Mouse (Mus musculus) midbrain, embryonic 15.5 days (tissue): Measurements from ENCODE around the gene Dlgap1. TPM values are rescaled to one million over a fixed set of nuclear protein-coding genes. Genes with fewer than 3 reads are reported as not detected.
A peak's percentile ranks its signal among the peaks of the same experiment; 100 is the strongest.

ENCODE experiments used
- ATAC-seq: fragments of 200-750 bp; cut with Nextera tagmentation; replicated peaks from 2 replicates; pipeline ENCODE4 v1.8.0; 2017; ENCODE audit warnings: moderate TSS enrichment
- H3K27ac ChIP-seq: fragments of 300-500 bp; sonication (generic); 2 replicates; pipeline ENCODE4 v1.5.1; 2015; ENCODE audit warnings: mild to moderate bottlenecking, inconsistent platforms
- H3K27me3 ChIP-seq: fragments of 300-500 bp; sonication (generic); replicated peaks from 2 replicates; pipeline ENCODE4 v1.6.1; 2015; ENCODE audit warnings: inconsistent platforms
- H3K36me3 ChIP-seq: fragments of 300-500 bp; sonication (generic); replicated peaks from 2 replicates; pipeline ENCODE4 v1.6.1; 2015; ENCODE audit warnings: inconsistent platforms
- H3K4me1 ChIP-seq: fragments of 300-500 bp; sonication (generic); 2 replicates; pipeline ENCODE4 v1.6.1; 2015; ENCODE audit warnings: inconsistent platforms
- H3K4me2 ChIP-seq: fragments of 300-500 bp; sonication (generic); 2 replicates; pipeline ENCODE4 v1.6.1; 2015; ENCODE audit warnings: inconsistent platforms, mild to moderate bottlenecking, moderate library complexity
- H3K4me3 ChIP-seq: fragments of 300-500 bp; sonication (generic); 2 replicates; pipeline ENCODE4 v1.5.1; 2015; ENCODE audit warnings: mild to moderate bottlenecking, inconsistent platforms
- H3K9ac ChIP-seq: fragments of 300-500 bp; sonication (generic); 2 replicates; pipeline ENCODE4 v1.6.1; 2015; ENCODE audit warnings: mild to moderate bottlenecking, inconsistent platforms
- H3K9me3 ChIP-seq: fragments of 300-500 bp; sonication (generic); 2 replicates; pipeline ENCODE4 v1.6.1; 2016; ENCODE audit warnings: inconsistent platforms
- WGBS: fragments of 180-500 bp; shearing (Covaris S2); methylation state at CpG from one replicate; pipeline ENCODE4 v1.1.7; 2015; ENCODE audit warnings: mixed read lengths; 5-methylcytosine and 5-hydroxymethylcytosine counted together
- polyA plus RNA-seq: library from polyadenylated mRNA; unstranded; fragments of >200 nt; fragmentation: Nextera tagmentation; extraction: Ambion mirVana; gene quantifications from 2 replicates; pipeline ENCODE4 v1.2.1, GENCODE M21; 2015

Gene Dlgap1
- polyA plus RNA-seq: 26.5 and 28.4 TPM in 2 replicates

- WGBS: under 1% methylated on average over 88 of the region's 105 CpGs
- H3K4me3 ChIP-seq: peak within 1 kb of the TSS; percentile 74
- H3K4me2 ChIP-seq: peak within 1 kb of the TSS; percentile 56
- H3K9me3 ChIP-seq: no peaks in the 10 kb centered on the region
- H3K9ac ChIP-seq: peak within 1 kb of the TSS; percentile 76
- peak; percentile 95 for ATAC-seq
- H3K27ac ChIP-seq: peak within 1 kb of the TSS; percentile 85
- H3K27me3 ChIP-seq: 0 out of 2 replicates have a peak, but pooled peaks cover 2% of the 10 kb centered on the region
- no peaks in the 10 kb centered on the region for H3K36me3 ChIP-seq
- peaks cover 15% of the 10 kb centered on the region for H3K4me1 ChIP-seq
Measured at GRCm38 (mm10) chr17:69969021-69969815, at the start of gene Dlgap1. Gene Dlgap1, plus strand, starts transcription at chr17:69969073.

GRCm38 (mm10) chr17:69954936-69955335 is 13.9 kb upstream of the Dlgap1 start:
- no peak overlapping the region for H3K4me2 ChIP-seq
- H3K9ac ChIP-seq: no peak overlapping the region
- H3K4me1 ChIP-seq: no peaks in the 10 kb centered on the region
- H3K27me3 ChIP-seq: no peaks in the 10 kb centered on the region
- no peaks in the 10 kb centered on the region for H3K9me3 ChIP-seq
- WGBS: 80% methylated on average over 1 of the region's 1 CpGs
- H3K27ac ChIP-seq: no peak overlapping the region
- no peaks in the 10 kb centered on the region for H3K36me3 ChIP-seq
- H3K4me3 ChIP-seq: no peak overlapping the region
- no peak for ATAC-seq

GRCm38 (mm10) chr17:69969816-69970750 is 1.2 kb downstream of the Dlgap1 start:
- Histone ChIP-seq H3K27ac (peak overlapping the region; percentile 85), H3K36me3 (no peaks in the 10 kb centered on the region), H3K4me3 (peak overlapping the region; percentile 74), H3K27me3 (0 out of 2 replicates have a peak, but pooled peaks cover 2% of the 10 kb centered on the region), H3K9ac (peak overlapping the region; percentile 76), H3K9me3 (no peaks in the 10 kb centered on the region), H3K4me2 (peak overlapping the region; percentile 56), H3K4me1 (peaks cover 15% of the 10 kb centered on the region)
- ATAC-seq: peak; percentile 57
- WGBS: under 1% methylated on average over 43 of the region's 43 CpGs

- no peak for ATAC-seq
- WGBS: 90% methylated on average over 3 of the region's 3 CpGs
Measured at GRCm38 (mm10) chr17:69973081-69973480, 4.2 kb downstream of the Dlgap1 start.

GRCm38 (mm10) chr17:69973991-69974390 is 5.1 kb downstream of the Dlgap1 start:
- 0 out of 2 replicates have a peak, but pooled peaks cover 2% of the 10 kb centered on the region for H3K27me3 ChIP-seq
- H3K27ac ChIP-seq: no peak overlapping the region
- no peak for ATAC-seq
- 62% methylated on average over 6 of the region's 6 CpGs for WGBS
- no peak overlapping the region for H3K4me3 ChIP-seq
- peaks cover 12% of the 10 kb centered on the region for H3K4me1 ChIP-seq
- H3K4me2 ChIP-seq: no peak overlapping the region
- no peaks in the 10 kb centered on the region for H3K9me3 ChIP-seq
- H3K36me3 ChIP-seq: no peaks in the 10 kb centered on the region
- no peak overlapping the region for H3K9ac ChIP-seq

More at GRCm38 (mm10) chr17:69973081-69973480, 4.2 kb downstream of the Dlgap1 start:
- no peak overlapping the region for H3K27ac ChIP-seq
- H3K4me2 ChIP-seq: no peak overlapping the region
- 0 out of 2 replicates have a peak, but pooled peaks cover 2% of the 10 kb centered on the region for H3K27me3 ChIP-seq
- H3K9me3 ChIP-seq: no peaks in the 10 kb centered on the region
- H3K4me3 ChIP-seq: no peak overlapping the region
- no peaks in the 10 kb centered on the region for H3K36me3 ChIP-seq
- peaks cover 15% of the 10 kb centered on the region for H3K4me1 ChIP-seq
- H3K9ac ChIP-seq: no peak overlapping the region

GRCm38 (mm10) chr17:69982236-69982923 is 13.5 kb downstream of the Dlgap1 start:
- Histone ChIP-seq H3K9ac (no peak overlapping the region), H3K9me3 (no peaks in the 10 kb centered on the region), H3K27me3 (no peaks in the 10 kb centered on the region), H3K27ac (no peak overlapping the region), H3K36me3 (no peaks in the 10 kb centered on the region), H3K4me3 (no peak overlapping the region), H3K4me2 (no peak overlapping the region), H3K4me1 (no peaks in the 10 kb centered on the region)
- WGBS: 68% methylated on average over 6 of the region's 6 CpGs
- no peak for ATAC-seq

- H3K4me1 ChIP-seq: no peaks in the 10 kb centered on the region
- H3K27me3 ChIP-seq: no peaks in the 10 kb centered on the region
- H3K4me3 ChIP-seq: no peak overlapping the region
- no peak overlapping the region for H3K9ac ChIP-seq
- WGBS: 86% methylated on average over 2 of the region's 2 CpGs
- H3K9me3 ChIP-seq: no peaks in the 10 kb centered on the region
- ATAC-seq: no peak
- no peak overlapping the region for H3K27ac ChIP-seq
- no peaks in the 10 kb centered on the region for H3K36me3 ChIP-seq
- no peak overlapping the region for H3K4me2 ChIP-seq
Measured at GRCm38 (mm10) chr17:69996406-69996805, 27.5 kb downstream of the Dlgap1 start.

GRCm38 (mm10) chr17:70002026-70002425 is 33.2 kb downstream of the Dlgap1 start:
- H3K9me3 ChIP-seq: no peaks in the 10 kb centered on the region
- WGBS: 83% methylated on average over 3 of the region's 3 CpGs
- no peak for ATAC-seq
- H3K4me2 ChIP-seq: no peak overlapping the region
- H3K36me3 ChIP-seq: no peaks in the 10 kb centered on the region
- no peak overlapping the region for H3K9ac ChIP-seq
- H3K4me1 ChIP-seq: no peaks in the 10 kb centered on the region
- H3K4me3 ChIP-seq: no peak overlapping the region
- H3K27me3 ChIP-seq: no peaks in the 10 kb centered on the region
- no peak overlapping the region for H3K27ac ChIP-seq

- no peak for ATAC-seq
- Histone ChIP-seq H3K9me3 (no peaks in the 10 kb centered on the region), H3K4me3 (no peak overlapping the region), H3K27me3 (no peaks in the 10 kb centered on the region), H3K4me1 (no peaks in the 10 kb centered on the region), H3K36me3 (no peaks in the 10 kb centered on the region), H3K4me2 (no peak overlapping the region), H3K27ac (no peak overlapping the region), H3K9ac (no peak overlapping the region)
- 71% methylated on average over 6 of the region's 6 CpGs for WGBS
Measured at GRCm38 (mm10) chr17:70004628-70005027, 35.8 kb downstream of the Dlgap1 start.

- WGBS: 88% methylated on average over 5 of the region's 5 CpGs
- no peaks in the 10 kb centered on the region for H3K36me3 ChIP-seq
- ATAC-seq: no peak
Measured at GRCm38 (mm10) chr17:70007607-70008006, 38.7 kb downstream of the Dlgap1 start.

GRCm38 (mm10) chr17:70016511-70016910 is 47.6 kb downstream of the Dlgap1 start:
- Histone ChIP-seq H3K27me3 (no peaks in the 10 kb centered on the region), H3K27ac (no peak overlapping the region), H3K9ac (no peak overlapping the region), H3K4me1 (no peaks in the 10 kb centered on the region), H3K36me3 (no peaks in the 10 kb centered on the region), H3K4me2 (no peak overlapping the region), H3K9me3 (no peaks in the 10 kb centered on the region), H3K4me3 (no peak overlapping the region)
- ATAC-seq: no peak
- 67% methylated on average over 7 of the region's 7 CpGs for WGBS

More at GRCm38 (mm10) chr17:70007607-70008006, 38.7 kb downstream of the Dlgap1 start:
- H3K4me2 ChIP-seq: no peak overlapping the region
- H3K4me1 ChIP-seq: no peaks in the 10 kb centered on the region
- no peaks in the 10 kb centered on the region for H3K9me3 ChIP-seq
- H3K4me3 ChIP-seq: no peak overlapping the region
- H3K27ac ChIP-seq: no peak overlapping the region
- no peak overlapping the region for H3K9ac ChIP-seq
- no peaks in the 10 kb centered on the region for H3K27me3 ChIP-seq

- ATAC-seq: no peak
- Histone ChIP-seq H3K27ac (no peak overlapping the region), H3K4me2 (no peak overlapping the region), H3K4me3 (no peak overlapping the region), H3K36me3 (no peaks in the 10 kb centered on the region), H3K4me1 (no peaks in the 10 kb centered on the region), H3K9me3 (no peaks in the 10 kb centered on the region), H3K9ac (no peak overlapping the region), H3K27me3 (no peaks in the 10 kb centered on the region)
- 75% methylated on average over 4 of the region's 4 CpGs for WGBS
Measured at GRCm38 (mm10) chr17:70020376-70020775, 51.5 kb downstream of the Dlgap1 start.
